Mouse (Mus musculus) heart, adult 2 months (tissue): ENCODE results near the gene Nfic. TPM values are rescaled to one million over a fixed set of nuclear protein-coding genes. Genes with fewer than 3 reads are reported as not detected.

Experiments used
- DNase-seq, 2 experiments: peaks; one replicate each; pipeline ENCODE4 v3.0.0; 2021
- H3K27ac ChIP-seq: fragments of 200-600 bp; 2 replicates; pipeline ENCODE4 v1.8.1; 2022
- H3K27me3 ChIP-seq: fragments of 200-500 bp; 2 replicates; pipeline ENCODE4 v1.6.1; 2012; ENCODE audit warnings: mild to moderate bottlenecking, low read length, inconsistent platforms, mixed read lengths; ENCODE audit not compliant: control insufficient read depth, insufficient read depth
- H3K36me3 ChIP-seq: fragments of 200-500 bp; 2 replicates; pipeline ENCODE4 v1.6.1; 2012; ENCODE audit warnings: low read length, inconsistent platforms; ENCODE audit not compliant: control insufficient read depth, insufficient read depth
- H3K4me1 ChIP-seq: fragments of 200-500 bp; 2 replicates; pipeline ENCODE4 v1.6.1; 2011; ENCODE audit warnings: low read length; ENCODE audit not compliant: control insufficient read depth, insufficient read depth
- H3K4me3 ChIP-seq: fragments of 200-600 bp; 2 replicates; pipeline ENCODE4 v1.8.1; 2022
- H3K79me2 ChIP-seq: fragments of 200-500 bp; replicated peaks from 2 replicates; pipeline ENCODE4 v1.6.1; 2012; ENCODE audit warnings: mild to moderate bottlenecking, inconsistent platforms, low read length, moderate library complexity, mixed read lengths; ENCODE audit not compliant: control insufficient read depth, insufficient read depth
- H3K9ac ChIP-seq: fragments of 200-500 bp; 2 replicates; pipeline ENCODE4 v1.6.1; 2012; ENCODE audit warnings: low read depth, mild to moderate bottlenecking, control low read depth, inconsistent platforms, low read length, mixed read lengths
- CTCF ChIP-seq: fragments of 200-600 bp; IDR thresholded peaks from 2 replicates; pipeline ENCODE4 v1.8.1; 2022; ENCODE audit warnings: antibody characterized with exemption, mild to moderate bottlenecking, moderate library complexity
- EP300 ChIP-seq: fragments of 200-500 bp; IDR thresholded peaks from 2 replicates; pipeline ENCODE4 v1.6.1; 2011; ENCODE audit warnings: low read depth, low read length, control low read depth; ENCODE audit not compliant: insufficient read depth
- POLR2A ChIP-seq: fragments of 200-500 bp; IDR thresholded peaks from 2 replicates; pipeline ENCODE4 v1.6.1; 2011; ENCODE audit warnings: mild to moderate bottlenecking, low read depth, low read length, control low read depth; ENCODE audit not compliant: insufficient read depth
- WGBS: fragments of 180-500 bp; shearing (Covaris S2); methylation state at CpG from one replicate; pipeline ENCODE4 v1.1.7; 2018; 5-methylcytosine and 5-hydroxymethylcytosine counted together
- intact Hi-C: fragments of 180-260 bp; cut with DNase I; formaldehyde crosslinking; loops from one replicate; pipeline ENCODE4 v1.15.1; 2025
- polyA plus RNA-seq: library from polyadenylated mRNA; depleted of rRNA; stranded (reverse); fragments of >200 nt; gene quantifications from 2 replicates; pipeline ENCODE4 v1.2.3, GENCODE M21; 2012
- total RNA-seq, 2 experiments: library from RNA; stranded (reverse); gene quantifications; 2 replicates each; pipeline ENCODE4 v1.2.3; 2021

The Nfic gene
- total and polyA plus RNA-seq, 3 experiments = 80.1 to 104 (median 94.2) TPM

DNA sequence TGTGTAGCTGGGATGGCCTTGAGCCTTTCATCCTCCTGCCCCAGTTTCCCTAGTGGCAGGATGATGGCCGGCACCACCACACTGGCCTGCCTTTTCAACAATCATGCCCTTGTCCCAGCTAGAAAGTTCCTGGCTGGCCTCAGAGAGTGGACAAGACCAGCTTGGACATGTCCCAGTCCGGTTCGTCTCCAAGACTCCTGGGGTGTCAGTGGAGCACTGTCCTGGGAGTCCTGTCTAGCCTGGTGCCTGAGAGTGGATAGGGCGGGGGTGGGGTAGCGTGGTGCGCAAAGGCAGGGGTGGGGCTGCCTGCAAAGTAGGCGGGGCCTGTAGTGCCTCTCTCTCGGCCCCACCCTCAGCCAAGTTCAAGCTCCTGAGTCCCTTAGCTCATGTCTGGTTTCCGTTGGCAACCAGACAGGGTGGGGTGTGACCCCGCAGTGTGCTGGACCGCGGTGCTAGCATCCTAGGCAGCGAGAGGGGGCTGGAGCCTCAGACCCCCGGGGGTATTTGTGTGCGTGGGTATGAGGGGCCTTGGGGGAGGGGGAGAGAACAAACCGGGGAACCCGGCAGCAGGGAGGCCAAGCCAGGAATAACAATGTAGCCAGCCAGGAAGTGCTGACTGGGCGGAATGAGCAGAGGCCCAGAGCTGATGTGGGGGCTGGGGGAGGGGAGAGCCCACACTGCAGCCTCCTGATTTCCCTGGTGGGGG, 53.8 kb downstream of the Nfic start:
- Histone ChIP-seq H3K79me2 (no peaks in the 10 kb centered on the region), H3K9ac (peak overlapping the region; percentile 20; the same call in 1 of the 2 replicates), H3K36me3 (no peaks in the 10 kb centered on the region; the same call in none of the 2 replicates), H3K27ac (peak overlapping the region; percentile 83), H3K27me3 (no peaks in the 10 kb centered on the region), H3K4me1 (peaks cover 21% of the 10 kb centered on the region), H3K4me3 (no peak overlapping the region)
- TF ChIP-seq POLR2A = 0 out of 2 replicates have a peak, but pooled peaks have one; percentile 22
- no peak for TF ChIP-seq CTCF
- TF ChIP-seq EP300 = no peak
- peak; percentile 85 to 90 for DNase-seq
- intact Hi-C loops = no loop called here
- WGBS = 11% methylated on average over 18 of the region's 18 CpGs

GRCm38 (mm10) chr10:81401205-81401520, 54.3 kb downstream of the Nfic start:
- no peak overlapping the region for H3K9ac ChIP-seq
- no peaks in the 10 kb centered on the region for H3K79me2 ChIP-seq
- peaks cover 18% of the 10 kb centered on the region for H3K4me1 ChIP-seq
- peak overlapping the region; percentile 83 for H3K27ac ChIP-seq
- TF ChIP-seq CTCF (no peak), POLR2A (no peak)
- H3K27me3 ChIP-seq = no peaks in the 10 kb centered on the region
- no peak for DNase-seq
- no peak overlapping the region for H3K4me3 ChIP-seq
- 21% methylated on average over 10 of the region's 10 CpGs for WGBS
- no peaks in the 10 kb centered on the region; the same call in none of the 2 replicates for H3K36me3 ChIP-seq
- intact Hi-C loops = no loop called here

- Histone ChIP-seq H3K9ac (no peak overlapping the region), H3K27me3 (no peaks in the 10 kb centered on the region), H3K36me3 (no peaks in the 10 kb centered on the region; the same call in 1 of the 2 replicates), H3K4me1 (peaks cover 15% of the 10 kb centered on the region), H3K79me2 (no peaks in the 10 kb centered on the region), H3K4me3 (no peak overlapping the region), H3K27ac (peak overlapping the region; percentile 83)
- WGBS = 78% methylated on average over 22 of the region's 22 CpGs
- intact Hi-C loops = no loop called here
- TF ChIP-seq CTCF (no peak), POLR2A (no peak), EP300 (no peak)
- peak in 1 of 2 experiments; percentile 28 for DNase-seq
Measured at GRCm38 (mm10) chr10:81400371-81401204, 54.8 kb downstream of the Nfic start.

DNA sequence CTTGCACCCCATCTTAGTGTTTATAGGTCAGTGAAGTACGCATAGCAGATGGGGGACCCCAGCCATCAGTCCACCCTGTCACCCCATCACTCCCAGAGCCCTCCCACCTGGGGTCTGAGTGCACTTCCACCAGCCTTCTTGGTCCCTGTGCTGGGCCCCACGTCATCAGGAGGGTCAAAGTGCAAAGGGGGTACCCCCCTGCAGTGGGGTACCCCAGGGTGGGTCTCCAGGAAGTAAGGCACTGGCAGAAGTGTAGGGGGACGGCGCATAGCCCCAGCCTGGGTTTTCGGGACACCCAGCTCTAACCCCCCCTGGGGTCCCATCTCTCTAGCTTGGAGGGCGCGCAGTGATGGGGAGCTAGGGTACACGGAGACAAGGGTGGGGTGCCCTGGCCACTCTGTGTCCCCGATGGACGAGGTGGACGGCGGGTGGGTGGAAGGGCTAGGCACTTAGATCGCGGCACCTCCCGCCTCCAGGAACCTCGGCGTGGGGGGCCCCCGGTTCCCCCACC, 55.6 kb downstream of the Nfic start:
- no peak overlapping the region for H3K4me3 ChIP-seq
- WGBS = 84% methylated on average over 18 of the region's 18 CpGs
- H3K79me2 ChIP-seq = no peaks in the 10 kb centered on the region
- H3K9ac ChIP-seq = no peak overlapping the region
- H3K4me1 ChIP-seq = peaks cover 13% of the 10 kb centered on the region
- no peak overlapping the region for H3K27ac ChIP-seq
- TF ChIP-seq EP300 (no peak), CTCF (no peak), POLR2A (no peak)
- no peak for DNase-seq
- intact Hi-C loops = no loop called here
- H3K27me3 ChIP-seq = no peaks in the 10 kb centered on the region
- no peaks in the 10 kb centered on the region; the same call in 1 of the 2 replicates for H3K36me3 ChIP-seq

DNA sequence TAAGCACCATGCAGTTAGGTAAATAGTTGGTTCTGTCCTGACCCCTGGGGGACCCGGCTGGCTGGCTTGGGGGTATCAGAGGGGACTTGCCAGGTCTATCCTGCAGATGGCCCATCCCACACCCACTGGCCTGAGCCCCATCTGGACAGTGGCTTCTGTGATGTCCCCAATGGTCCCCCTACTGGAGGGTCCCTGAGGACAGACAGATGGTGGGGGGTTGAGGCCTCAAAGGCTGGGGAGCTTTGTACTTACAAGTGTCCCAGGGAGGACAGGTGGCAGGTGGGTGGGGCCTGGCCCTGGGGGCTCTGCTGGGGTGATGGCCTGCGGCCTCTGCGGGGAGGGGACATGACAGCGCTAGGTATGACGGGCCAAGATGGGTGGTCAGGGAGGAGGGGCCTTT, 56.1 kb downstream of the Nfic start:
- H3K4me3 ChIP-seq = no peak overlapping the region
- H3K27me3 ChIP-seq = no peaks in the 10 kb centered on the region
- no peak overlapping the region for H3K9ac ChIP-seq
- H3K36me3 ChIP-seq = no peaks in the 10 kb centered on the region
- peaks cover 11% of the 10 kb centered on the region for H3K4me1 ChIP-seq
- no peak overlapping the region for H3K27ac ChIP-seq
- DNase-seq = no peak
- WGBS = 88% methylated on average over 5 of the region's 5 CpGs
- intact Hi-C loops = no loop called here
- TF ChIP-seq EP300 (no peak), CTCF (no peak), POLR2A (no peak)
- no peaks in the 10 kb centered on the region for H3K79me2 ChIP-seq

GRCm38 (mm10) chr10:81396749-81397148, 58.7 kb downstream of the Nfic start:
- intact Hi-C loops = no loop called here
- Histone ChIP-seq H3K9ac (no peak overlapping the region), H3K79me2 (no peaks in the 10 kb centered on the region), H3K36me3 (no peaks in the 10 kb centered on the region), H3K4me3 (no peak overlapping the region), H3K4me1 (peaks cover 11% of the 10 kb centered on the region), H3K27me3 (no peaks in the 10 kb centered on the region), H3K27ac (no peak overlapping the region)
- 81% methylated on average over 5 of the region's 5 CpGs for whole genome bisulfite sequencing
- DNase-seq = no peak
- TF ChIP-seq CTCF (no peak), EP300 (0 out of 2 replicates have a peak, but pooled peaks have one; percentile 5)
